Mouse (Mus musculus) gastrocnemius, postnatal 25 days (tissue): Measurements from ENCODE around the gene Astn1. TPM values are rescaled to one million over a fixed set of nuclear protein-coding genes. Genes with fewer than 3 reads are reported as not detected.

Source experiments
- DNase-seq: peaks from one replicate; pipeline ENCODE4 v3.0.0; 2022
- long read RNA-seq, 2 experiments: library from polyadenylated mRNA; stranded (forward); transcript quantifications; one replicate each; pipeline ENCODE4 v2.0.0; 2021
- total RNA-seq, 2 experiments: library from RNA; stranded (reverse); gene quantifications; 1 replicate in 1 of 2; 2 replicates in 1 of 2; pipeline ENCODE4 v1.2.3; 2021

Astn1 gene
- under 1 TPM in 1 of 2 experiments, not detected in 1; 0.21 TPM for total RNA-seq
- long read RNA-seq, experiment 1: 0 reads
- long read RNA-seq, experiment 2: 0 reads

DNA sequence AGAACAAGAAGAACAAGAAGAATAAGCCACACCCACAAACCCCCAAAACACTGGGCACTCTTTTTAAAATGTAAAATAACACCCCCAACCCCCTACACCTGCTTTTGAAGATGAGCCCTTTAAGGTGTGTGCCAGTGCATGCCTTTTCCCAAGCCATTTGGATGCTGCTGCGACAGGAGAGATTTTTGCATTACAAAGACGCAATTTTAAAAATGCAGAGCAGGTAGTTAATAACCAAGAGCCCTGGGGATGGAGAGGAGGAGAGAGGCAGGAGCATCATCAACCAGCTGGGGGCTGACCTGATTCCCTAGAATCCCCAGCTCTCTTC, at the start of gene Astn1:
Gene Astn1, plus strand, starts transcription at position 310 of the 328 bp plus-strand sequence.
- no peak for DNase-seq

DNA sequence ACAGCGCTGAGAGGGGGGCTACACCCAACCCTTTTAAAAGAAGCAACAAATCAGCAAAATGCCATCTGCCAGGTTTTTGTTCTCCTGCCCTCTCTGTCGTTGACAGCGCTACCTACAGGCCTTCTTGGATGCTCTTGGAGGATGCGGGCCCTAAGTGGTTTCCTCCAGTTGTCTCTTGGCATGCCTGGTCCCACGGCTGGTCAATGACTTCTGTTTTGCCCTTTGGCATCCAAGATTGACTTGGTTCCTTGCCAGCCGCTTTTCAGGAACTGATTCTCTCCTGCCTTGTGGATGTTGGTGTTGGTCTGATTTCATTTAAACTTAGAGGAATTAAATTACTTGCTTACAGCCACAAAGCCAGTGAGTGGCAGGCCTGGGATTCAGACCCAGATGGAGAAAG, 38.7 kb upstream of the Astn1 start:
- DNase-seq: no peak

DNA sequence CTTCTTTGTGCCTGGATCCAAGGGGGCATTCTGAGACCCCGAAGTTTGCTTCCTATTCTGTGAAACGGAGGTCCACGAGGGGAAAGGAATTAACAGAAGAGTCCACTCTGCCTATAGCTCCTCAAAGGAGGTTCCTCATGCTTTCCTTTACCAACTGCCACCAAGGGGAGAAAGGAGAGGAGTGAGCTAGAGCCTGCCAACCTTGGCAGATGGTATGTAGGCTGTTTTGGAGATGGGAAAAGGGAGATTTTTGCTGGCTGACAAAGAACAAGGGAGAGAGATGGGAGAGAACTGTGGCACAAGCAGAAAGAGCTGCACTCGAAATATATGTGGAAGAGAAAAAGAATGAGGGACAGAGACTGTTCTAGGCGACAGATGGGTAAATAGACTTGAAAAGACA, 33.9 kb upstream of the Astn1 start:
- no peak for DNase-seq

DNA sequence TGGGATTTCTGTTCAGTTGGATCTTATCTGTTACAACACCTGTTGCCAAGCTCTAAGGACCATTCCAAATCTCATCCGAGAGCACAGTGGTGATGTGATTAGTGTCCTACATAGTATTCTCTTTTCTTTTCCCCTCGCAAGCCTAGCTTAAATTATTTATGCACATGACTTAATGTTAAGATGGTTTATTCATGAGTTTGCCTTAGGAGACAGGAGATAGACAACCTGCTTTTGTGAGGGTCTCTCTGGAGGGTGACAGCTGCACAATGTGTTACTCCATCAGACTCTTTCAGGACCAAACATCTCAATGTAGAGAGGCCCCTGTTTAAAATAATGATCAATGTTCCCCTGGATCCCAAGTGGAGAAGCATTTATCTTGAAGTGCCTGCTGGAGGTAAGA, 33.2 kb upstream of the Astn1 start:
- DNase-seq: no peak

DNA sequence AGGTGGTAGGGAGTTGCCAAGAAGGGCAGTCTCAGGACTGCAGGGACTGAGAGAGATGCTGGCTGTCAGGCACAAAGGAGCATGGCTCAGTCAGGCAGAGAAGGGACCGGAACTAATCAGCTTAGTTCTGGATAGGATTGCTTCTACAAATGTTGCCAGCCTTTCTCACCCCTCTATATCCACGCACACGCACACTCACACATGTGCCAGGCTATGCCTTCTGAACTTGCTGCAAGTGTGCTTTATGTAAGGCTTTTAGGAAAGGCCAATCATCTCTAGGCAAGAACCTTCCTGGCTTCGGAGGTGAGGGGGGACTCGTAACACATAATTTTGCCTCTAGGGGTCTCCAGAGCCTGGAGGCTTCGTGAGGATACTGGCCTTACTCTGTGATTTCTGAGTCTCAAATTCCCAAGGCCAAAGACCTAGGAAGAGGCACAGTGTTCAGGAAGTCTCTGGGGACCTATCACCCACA, 18.8 kb upstream of the Astn1 start:
- DNase-seq: no peak

DNA sequence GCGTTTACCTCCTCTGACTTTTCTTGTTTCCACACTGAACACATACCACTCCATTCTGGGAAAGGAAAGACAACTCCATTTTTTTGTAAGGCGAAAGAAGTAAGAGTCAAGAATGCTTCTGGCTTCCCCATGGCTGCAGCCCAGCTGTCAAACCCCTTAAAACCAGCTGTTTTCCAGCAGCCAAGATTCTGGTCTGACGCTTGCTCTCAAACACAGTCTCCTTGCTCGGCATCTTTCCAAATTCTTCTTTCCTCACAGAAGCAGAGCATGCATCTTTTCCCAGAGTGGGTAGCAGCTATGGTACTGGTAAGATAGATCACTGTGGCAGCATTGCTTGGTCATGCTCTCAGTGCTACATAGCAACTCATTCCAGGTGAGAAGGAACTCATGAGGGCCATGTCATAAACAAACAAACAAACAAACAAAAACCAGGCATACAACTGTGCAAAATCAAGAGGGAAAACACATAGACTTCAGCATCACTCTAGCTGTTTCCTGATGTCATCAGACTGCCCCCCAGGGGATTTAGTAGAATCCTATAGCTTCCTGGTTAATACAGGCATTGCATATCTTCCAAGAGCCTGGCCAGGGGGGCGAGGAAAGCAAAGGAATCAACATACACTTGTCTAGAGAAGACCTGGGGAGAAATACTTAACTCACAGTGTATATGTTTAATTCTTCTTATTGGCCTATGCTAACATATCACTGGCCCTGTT, 8.3 kb upstream of the Astn1 start:
- no peak for DNase-seq

DNA sequence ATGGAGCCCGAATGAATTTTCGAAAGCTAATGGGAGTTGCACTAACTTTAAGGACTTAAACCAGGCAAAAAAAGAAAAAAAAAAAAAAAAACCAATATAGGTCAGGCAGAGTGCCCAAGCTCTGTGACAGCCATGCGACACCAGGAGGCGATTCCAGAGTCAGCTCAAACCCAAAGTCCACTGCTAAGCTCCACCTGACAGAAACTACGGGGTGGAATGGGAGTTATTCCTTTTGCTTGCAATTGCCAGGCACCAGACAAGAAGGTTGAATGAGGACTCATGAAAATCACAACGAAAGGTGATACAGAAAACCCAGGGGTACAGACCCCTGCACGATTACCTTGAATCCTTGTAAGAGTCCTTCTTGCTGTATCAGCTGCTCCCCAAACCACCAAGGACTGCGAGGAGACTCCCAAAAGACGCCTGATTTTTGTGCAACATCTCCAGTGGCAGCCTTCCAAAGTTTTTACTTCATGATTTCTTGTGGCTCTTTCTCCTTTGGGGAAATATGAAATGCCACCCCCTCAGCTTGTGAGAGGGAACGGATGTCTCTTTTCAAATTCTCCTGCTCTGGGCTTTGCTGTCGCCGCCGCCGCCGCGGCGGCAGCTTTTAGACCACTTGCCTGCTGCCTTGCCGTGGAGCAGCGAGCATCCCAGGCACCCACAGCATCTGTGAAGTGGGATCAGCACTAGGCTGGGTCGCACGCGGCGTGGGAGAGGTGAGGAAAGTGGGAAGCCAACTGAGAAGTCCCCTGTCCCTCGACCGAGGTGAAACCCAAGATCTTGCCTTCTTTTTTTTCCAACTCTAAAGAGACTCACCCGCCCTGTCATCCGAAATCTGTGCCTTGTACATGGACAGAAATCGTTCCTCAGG, 6.7 kb upstream of the Astn1 start:
- no peak for DNase-seq

DNA sequence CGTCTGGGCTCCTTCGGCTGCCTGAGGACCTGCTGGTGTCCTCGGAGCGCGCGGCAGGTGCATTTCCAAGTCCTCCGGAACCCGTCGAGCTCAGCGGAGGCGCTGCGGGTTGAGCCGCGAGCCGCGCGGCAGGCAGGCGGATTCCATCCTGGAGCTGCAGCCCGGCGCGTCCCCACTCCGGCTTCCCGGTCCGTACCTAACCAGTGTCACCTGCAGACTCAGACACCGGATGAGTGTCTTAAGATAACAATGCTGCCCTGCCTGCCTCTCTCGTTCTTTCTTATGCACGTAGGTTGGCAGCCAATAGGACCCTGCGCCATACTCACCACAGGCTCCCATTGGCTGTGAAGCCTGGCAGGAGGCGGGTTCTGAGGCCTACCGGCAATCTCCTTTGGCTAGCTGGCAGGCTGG, 6.0 kb upstream of the Astn1 start, which contains the start of gene Brinp2:
Gene Brinp2, minus strand, starts transcription at position 276 of the 411 bp plus-strand sequence.
- peak; percentile 44 for DNase-seq

DNA sequence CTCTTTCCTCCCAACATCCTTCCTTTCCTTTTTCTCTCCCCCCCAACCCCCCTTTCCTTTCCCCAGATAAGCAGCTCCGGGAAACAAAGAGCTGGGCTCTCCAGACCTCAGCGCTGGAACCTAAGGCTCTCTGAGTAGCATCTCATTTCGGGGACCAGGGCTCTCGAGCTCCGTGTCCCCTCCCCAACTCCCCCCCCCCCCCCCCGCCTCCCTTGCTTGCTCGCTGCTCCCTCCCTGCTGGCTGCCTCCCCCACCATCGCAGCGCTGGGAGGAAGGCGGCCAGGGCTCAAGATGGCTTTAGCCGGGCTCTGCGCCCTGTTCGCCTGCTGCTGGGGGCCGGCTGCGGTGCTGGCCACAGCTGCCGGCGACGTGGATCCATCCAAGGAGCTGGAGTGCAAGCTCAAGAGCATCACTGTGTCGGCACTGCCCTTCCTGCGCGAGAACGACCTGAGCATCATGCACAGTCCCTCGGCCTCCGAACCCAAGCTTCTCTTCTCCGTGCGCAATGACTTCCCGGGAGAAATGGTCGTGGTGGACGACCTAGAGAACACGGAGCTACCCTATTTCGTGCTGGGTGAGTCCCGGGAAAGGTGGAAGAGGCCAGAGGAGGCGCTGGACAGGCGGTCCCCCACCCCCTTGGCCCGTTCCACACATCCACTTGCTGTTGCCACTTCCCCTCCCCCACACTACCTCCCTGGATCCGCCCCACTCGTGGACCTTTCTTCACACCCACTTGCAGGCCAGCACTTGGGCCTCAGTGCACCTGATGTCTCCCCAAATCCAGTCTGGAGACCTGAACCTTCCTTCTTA, 424 bp downstream of the Astn1 start:
- DNase-seq: no peak

DNA sequence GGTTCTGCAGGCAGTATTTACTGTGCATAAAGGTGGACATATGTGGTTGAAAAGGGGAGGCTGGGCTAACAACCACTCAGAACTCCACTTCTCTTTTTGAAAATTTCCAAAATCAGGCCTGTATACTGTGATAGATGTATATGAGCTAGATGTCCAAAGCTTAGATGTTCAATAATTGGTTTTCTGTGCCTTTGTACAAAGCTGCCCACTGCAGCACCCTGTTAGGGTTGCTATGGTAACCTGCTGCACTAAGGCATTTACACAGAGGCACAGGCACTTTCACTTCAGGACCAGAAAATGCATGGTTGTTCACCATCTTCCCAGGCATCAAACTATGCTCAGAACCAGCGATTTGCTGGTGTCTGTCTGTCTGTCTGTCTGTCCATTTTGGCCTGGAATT, 2.4 kb downstream of the Astn1 start:
- DNase-seq: no peak

DNA sequence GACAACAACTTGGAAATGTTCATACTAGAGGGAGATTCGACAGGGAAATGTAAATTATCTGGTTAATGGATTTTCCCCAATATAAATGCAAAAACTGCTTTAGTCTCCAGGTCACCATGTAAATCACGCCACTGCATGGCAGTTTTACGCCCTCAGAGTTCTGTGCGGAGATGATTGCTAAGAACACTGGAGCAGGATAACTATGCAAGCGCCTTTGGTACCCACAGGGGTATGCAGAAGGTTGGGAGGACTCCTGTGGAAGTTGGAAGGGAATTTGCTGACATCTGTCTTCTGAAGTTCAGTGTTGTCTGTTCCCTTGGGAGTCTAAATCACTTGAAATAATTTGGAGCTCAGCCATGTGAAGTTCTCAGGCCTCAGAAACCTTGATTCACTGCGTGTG, 20.2 kb downstream of the Astn1 start:
- no peak for DNase-seq

DNA sequence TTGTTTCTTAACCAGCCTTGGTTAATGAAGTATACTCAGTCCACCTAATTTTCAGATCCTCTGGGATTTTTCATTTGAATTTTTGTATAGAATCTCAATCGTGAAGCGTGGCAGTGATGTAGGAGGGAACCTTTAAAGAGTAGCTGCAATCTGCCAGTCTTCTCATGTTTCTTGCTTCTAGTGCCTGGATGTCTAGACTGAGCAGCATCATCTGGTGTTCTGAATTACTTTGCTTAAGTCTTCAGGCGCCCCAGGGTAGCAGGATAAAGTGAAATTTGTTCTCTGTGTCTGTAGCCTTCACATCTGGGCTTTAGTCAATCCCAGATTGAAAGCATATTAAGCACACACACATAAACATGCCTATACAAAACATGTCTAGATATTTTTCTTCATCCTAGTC, 21.1 kb downstream of the Astn1 start:
- no peak for DNase-seq

DNA sequence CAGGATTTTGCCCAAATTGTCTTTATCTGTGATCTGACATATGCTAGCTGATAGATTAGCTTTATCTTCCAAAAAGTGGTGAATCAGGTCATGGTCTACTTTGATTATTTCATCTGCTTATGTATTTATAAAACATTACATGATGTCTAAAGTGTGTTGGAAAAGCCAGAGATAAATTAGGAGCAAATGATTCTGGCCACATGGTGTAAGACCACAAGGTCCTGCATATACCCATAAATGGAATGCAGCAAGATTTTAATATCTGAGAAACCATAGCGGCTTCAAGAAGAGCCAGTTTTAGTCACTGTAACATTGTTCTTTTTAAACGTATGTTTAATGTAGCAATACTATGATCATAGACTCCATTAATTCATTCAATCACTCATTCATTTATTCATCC, 23.2 kb downstream of the Astn1 start:
- no peak for DNase-seq

DNA sequence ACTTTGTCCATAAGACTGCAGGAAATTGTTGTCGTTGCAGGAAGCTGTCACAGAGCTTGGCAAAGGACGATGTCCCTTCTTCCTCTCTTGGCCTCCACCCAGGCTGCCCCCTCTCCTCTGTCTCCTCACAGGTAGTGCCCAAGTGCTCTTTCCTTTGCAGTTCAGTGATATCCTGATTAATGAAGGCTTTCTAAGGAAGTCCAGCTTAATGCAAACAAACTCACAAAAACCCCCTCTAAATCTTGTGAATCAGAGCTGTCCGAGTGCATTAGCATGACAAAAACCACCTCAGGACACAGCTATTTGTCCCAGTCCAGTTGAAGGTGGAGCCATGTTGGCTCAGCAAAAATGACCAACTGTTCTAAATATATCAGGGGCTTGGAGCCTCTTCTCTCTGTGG, 24.7 kb downstream of the Astn1 start:
- no peak for DNase-seq

DNA sequence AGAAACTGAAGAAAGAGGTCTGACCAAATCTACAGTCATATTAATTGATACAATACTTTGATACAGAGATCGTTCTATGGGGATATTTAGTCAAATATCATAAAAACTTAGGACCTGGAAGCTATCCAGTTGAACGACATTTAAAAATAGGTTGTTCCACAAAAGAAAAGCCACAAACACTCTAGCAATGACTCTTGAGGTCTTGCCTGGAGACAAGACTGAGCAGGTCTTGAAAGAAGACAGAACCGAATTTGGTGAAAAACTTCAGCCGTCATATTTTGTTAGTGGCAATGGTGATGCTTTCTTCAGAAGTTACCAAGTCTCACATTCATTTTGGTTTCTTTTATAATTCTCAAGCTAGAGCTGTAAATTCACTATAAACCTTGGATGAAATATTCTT, 26.9 kb downstream of the Astn1 start:
- no peak for DNase-seq

DNA sequence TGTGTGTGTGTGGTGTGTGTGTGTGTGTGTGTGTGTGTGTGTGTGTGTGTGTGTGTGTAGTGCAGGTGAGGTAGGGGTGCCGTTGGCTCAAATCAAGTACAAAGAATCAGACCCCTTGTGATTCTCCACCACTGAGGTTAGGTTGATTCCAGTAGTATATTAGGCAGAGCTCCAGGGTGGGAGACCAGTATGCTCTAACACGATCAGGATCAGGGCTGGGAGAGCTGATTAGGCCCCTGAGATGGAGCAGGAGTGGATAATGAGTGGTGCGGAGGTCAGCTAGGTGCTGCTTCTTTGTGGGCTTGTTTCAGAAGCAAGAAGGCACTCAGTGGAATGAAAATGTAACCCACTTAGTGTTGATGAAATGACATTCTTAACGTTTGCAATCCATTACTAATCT, 28.6 kb downstream of the Astn1 start:
- DNase-seq: no peak

DNA sequence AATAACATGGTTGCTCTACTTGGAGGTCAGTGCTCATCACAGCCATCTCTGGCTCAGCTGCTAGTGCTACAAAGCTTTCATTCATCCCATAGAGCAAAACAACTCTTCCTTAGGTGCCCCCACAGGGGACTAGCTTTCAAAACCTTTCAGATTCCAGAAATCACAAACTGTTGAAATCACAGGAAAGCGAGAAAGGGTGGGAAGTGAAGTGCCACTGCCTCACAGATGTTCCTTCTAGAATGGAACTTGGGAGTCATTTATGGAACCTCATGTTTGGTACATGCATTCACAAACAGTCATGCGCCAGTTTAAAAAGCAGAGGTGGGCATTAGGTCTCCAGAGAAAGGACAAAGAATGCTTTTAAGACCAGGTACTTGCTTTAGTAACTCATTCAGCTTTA, 35.0 kb downstream of the Astn1 start:
- no peak for DNase-seq

DNA sequence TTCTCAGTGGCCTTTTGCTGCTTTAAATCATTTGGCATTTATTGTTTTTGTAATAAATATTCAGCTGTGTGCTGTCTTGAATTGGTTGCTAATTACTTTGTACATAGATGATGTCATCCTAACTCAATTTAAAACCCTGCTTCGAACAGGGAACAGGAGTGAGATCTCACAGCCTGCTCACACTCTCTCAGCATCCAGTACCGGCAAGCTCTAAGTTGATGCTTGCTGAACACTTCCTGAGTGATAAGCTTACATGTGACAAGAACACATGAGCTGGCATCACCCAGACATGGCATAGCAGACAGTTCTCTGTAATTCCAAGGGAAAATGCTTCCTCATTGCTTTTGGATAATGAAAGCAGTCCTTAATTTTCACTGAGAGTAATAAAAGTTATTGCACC, 38.8 kb downstream of the Astn1 start:
- no peak for DNase-seq

DNA sequence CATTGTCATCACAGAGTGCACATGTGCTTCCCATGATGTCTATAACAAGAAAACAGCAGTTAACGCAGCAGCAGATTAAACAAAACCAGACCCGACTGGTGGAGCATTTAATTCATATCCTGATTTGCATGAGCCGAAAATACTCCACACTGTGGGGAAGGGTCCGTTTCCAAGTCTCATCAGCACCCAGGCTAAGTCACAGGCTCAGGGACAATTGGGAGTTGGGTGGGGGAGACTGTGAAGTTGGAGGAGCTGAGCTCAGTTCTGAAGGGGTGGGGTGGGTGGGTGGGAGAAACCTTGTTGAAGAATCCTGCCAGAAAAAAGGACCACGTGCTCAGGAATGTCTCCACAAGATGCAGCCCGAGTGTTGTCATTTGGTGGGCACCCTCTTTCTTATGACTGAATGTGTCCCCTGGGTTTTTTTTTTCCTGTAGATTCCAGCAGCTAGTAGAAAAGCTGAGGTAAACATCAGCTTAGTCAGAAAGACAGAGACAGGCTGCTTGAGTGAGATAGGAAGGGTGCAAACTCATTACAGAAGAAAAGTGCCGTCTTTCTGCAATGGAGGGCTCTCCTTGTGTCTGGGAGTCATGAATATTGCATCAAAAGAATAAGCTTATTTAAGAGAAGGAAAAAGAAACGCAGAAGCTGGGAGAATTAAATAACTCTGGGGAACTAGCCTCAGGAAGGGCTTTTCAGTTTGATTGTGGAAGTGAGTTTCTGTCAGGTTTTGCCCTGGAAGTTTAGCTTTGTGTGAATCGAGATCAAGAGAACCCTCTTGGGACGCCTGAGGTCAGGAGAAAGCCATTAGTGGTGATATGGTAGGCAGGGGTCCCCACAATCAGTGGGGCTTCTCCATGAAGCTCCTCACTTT, 44.1 kb downstream of the Astn1 start:
- DNase-seq: no peak

DNA sequence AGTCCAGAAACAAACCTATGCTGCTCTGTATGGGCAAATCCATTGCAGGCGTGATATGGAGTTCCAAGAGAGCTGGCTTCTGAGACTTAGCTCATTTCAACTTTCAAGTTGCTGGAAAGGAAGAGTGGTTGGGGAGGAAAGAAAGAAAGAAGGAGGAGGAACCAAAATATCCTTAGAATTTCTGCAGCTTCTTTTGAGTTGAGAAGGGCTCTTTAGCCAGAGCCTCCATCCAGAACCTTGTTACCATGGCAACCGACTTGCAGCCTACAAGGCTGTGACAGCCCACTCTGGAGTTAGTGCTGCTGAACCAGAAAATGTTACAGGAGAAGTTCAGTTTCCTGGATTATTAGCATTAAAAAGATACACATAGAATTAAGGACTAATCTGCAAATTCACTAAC, 46.1 kb downstream of the Astn1 start:
- no peak for DNase-seq

DNA sequence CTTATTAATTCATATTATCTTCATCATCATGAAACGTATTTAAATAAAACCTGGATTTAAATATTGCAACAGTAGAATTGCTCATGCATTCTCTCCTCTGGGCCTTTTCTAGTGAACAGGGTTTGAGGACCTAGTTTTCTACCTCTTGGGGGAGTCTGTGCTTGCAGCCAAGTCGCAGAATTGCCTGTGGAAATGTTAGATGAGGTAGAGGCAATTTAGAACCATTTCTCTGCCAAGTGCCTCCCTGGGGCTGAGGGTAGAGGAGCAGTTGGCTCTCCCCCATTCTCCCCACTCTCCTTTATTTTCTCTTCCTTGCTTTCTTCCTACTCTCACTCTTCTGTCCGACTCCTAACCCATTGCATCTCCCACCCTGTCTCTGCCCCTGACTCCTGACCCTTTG, 49.1 kb downstream of the Astn1 start:
- no peak for DNase-seq

DNA sequence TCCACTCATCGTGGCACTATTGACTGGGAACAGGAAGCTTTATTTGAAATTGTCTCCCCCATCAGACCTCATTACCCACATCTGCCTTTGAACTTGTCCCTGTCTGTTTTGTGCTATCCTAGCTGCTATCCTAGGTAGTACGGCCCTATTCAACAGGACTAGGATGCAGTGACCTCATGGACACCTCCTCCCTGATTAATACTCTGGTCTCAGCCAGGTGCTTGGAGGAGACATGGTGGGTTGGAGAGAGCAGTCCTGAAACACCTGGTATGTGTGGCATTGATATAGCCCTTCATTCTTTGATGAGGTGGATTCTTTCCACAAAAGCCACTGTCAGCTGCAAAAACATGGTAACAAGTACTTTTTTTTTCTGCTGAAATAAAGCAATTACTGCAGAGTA, 52.1 kb downstream of the Astn1 start:
- DNase-seq: no peak
